Mouse (Mus musculus) MEL (cell line): ENCODE results near the gene Lingo1. TPM values are rescaled to one million over a fixed set of nuclear protein-coding genes. Genes with fewer than 3 reads are reported as not detected.

Experiments used
- DNase-seq: peaks from one replicate; pipeline ENCODE4 v3.0.0; 2011; ENCODE audit warnings: low read depth, low spot score
- H3K27ac ChIP-seq: 2 replicates; pipeline ENCODE4 v1.5.1; 2012; ENCODE audit warnings: low read depth, mild to moderate bottlenecking, control low read depth, low read length, moderate library complexity; ENCODE audit not compliant: control insufficient read depth
- H3K27me3 ChIP-seq, 2 experiments: fragments of 150-350 bp in 1 of 2; sonication (generic) in 1 of 2; 2 replicates each; pipeline ENCODE4 v1.6.1; 2012; ENCODE audit warnings: low read length in 2 of 2, mild to moderate bottlenecking in 2 of 2, improper control_type of control experiment in 1 of 2, moderate library complexity in 1 of 2; ENCODE audit not compliant: insufficient read depth in 2 of 2, control insufficient read depth in 1 of 2
- H3K36me3 ChIP-seq, 2 experiments: 2 replicates each; pipeline ENCODE4 v1.6.1; 2012 to 2014; ENCODE audit warnings: low read length in 2 of 2, improper control_type of control experiment in 1 of 2, inconsistent platforms in 1 of 2, mild to moderate bottlenecking in 1 of 2; ENCODE audit not compliant: insufficient read depth in 2 of 2, control insufficient read depth in 1 of 2
- H3K4me1 ChIP-seq, 2 experiments: fragments of 150-350 bp in 1 of 2; sonication (generic) in 1 of 2; 2 replicates each; pipeline ENCODE4 v1.6.1; 2012; ENCODE audit warnings: low read length in 2 of 2, improper control_type of control experiment in 1 of 2, mild to moderate bottlenecking in 1 of 2; ENCODE audit not compliant: insufficient read depth in 2 of 2, control insufficient read depth in 1 of 2
- H3K4me3 ChIP-seq, 2 experiments: fragments of 150-350 bp in 1 of 2; sonication (generic) in 1 of 2; 2 replicates each; pipeline ENCODE4 v1.5.1; 2012; ENCODE audit warnings: low read depth in 2 of 2, low read length in 2 of 2, mild to moderate bottlenecking in 2 of 2, moderate library complexity in 2 of 2, control low read depth in 1 of 2, improper control_type of control experiment in 1 of 2; ENCODE audit not compliant: control insufficient read depth in 1 of 2, insufficient read depth in 1 of 2
- H3K79me2 ChIP-seq: 2 replicates; pipeline ENCODE4 v1.6.1; 2012; ENCODE audit warnings: mild to moderate bottlenecking, low read length, moderate library complexity; ENCODE audit not compliant: control insufficient read depth, poor library complexity, insufficient read depth
- H3K9ac ChIP-seq: 2 replicates; pipeline ENCODE4 v1.6.1; 2012; ENCODE audit warnings: low read depth, mild to moderate bottlenecking, control low read depth, low read length, moderate library complexity; ENCODE audit not compliant: control insufficient read depth, poor library complexity, severe bottlenecking
- H3K9me3 ChIP-seq: fragments of 150-350 bp; sonication (generic); replicated peaks from 2 replicates; pipeline ENCODE4 v1.6.1; 2012; ENCODE audit warnings: mild to moderate bottlenecking, low read length, improper control_type of control experiment, moderate library complexity; ENCODE audit not compliant: insufficient read depth
- BHLHE40 ChIP-seq: IDR thresholded peaks from 2 replicates; pipeline ENCODE4 v1.6.1; 2012; ENCODE audit warnings: low read depth, mild to moderate bottlenecking, inconsistent platforms, low read length, improper control_type of control experiment, borderline replicate concordance
- CHD2 ChIP-seq: IDR thresholded peaks from 2 replicates; pipeline ENCODE4 v1.6.1; 2011; ENCODE audit warnings: low read length, improper control_type of control experiment
- CTCF ChIP-seq, 3 experiments: IDR thresholded peaks in 2 of 3; conservative IDR thresholded peaks in 1 of 3; 2 replicates each; pipeline ENCODE4 v1.5.1; 2011 to 2012; ENCODE audit warnings: low read length in 3 of 3, low read depth in 2 of 3, mild to moderate bottlenecking in 2 of 3, improper control_type of control experiment in 1 of 3, inconsistent platforms in 1 of 3, mixed read lengths in 1 of 3, moderate library complexity in 1 of 3; ENCODE audit not compliant: control insufficient read depth in 1 of 3, insufficient read depth in 1 of 3, poor library complexity in 1 of 3, severe bottlenecking in 1 of 3
- EP300 ChIP-seq, 2 experiments: IDR thresholded peaks; 2 replicates each; pipeline ENCODE4 v1.6.1; 2011; ENCODE audit warnings: improper control_type of control experiment in 2 of 2, low read length in 2 of 2, low read depth in 1 of 2, mild to moderate bottlenecking in 1 of 2
- HCFC1 ChIP-seq: IDR thresholded peaks from 2 replicates; pipeline ENCODE4 v1.6.1; 2012; ENCODE audit warnings: low read depth, mild to moderate bottlenecking, inconsistent platforms, low read length, improper control_type of control experiment, moderate library complexity
- MAFK ChIP-seq: IDR thresholded peaks from 2 replicates; pipeline ENCODE4 v1.6.1; 2011; ENCODE audit warnings: low read depth, mild to moderate bottlenecking, low read length, improper control_type of control experiment, borderline replicate concordance
- MAX ChIP-seq: IDR thresholded peaks from 2 replicates; pipeline ENCODE4 v1.6.1; 2011; ENCODE audit warnings: low read length, improper control_type of control experiment
- MAZ ChIP-seq: IDR thresholded peaks from 2 replicates; pipeline ENCODE4 v1.6.1; 2012; ENCODE audit warnings: low read depth, mild to moderate bottlenecking, inconsistent platforms, low read length, improper control_type of control experiment
- MXI1 ChIP-seq: IDR thresholded peaks from 2 replicates; pipeline ENCODE4 v1.6.1; 2011; ENCODE audit warnings: mild to moderate bottlenecking, low read depth, low read length, improper control_type of control experiment
- MYB ChIP-seq: IDR thresholded peaks from 2 replicates; pipeline ENCODE4 v1.6.1; 2011; ENCODE audit warnings: mild to moderate bottlenecking, low read depth, low read length, improper control_type of control experiment
- MYC ChIP-seq: IDR thresholded peaks from 2 replicates; pipeline ENCODE4 v1.6.1; 2011; ENCODE audit warnings: low read depth, mild to moderate bottlenecking, low read length, improper control_type of control experiment, moderate library complexity
- NELFE ChIP-seq: IDR thresholded peaks from 2 replicates; pipeline ENCODE4 v1.6.1; 2011; ENCODE audit warnings: low read depth, low read length, improper control_type of control experiment
- POLR2A ChIP-seq, 2 experiments: IDR thresholded peaks; 2 replicates each; pipeline ENCODE4 v1.6.1; 2011 to 2012; ENCODE audit warnings: low read length in 2 of 2, mild to moderate bottlenecking in 2 of 2, control low read depth in 1 of 2, improper control_type of control experiment in 1 of 2, low read depth in 1 of 2, moderate library complexity in 1 of 2; ENCODE audit not compliant: control insufficient read depth in 1 of 2, insufficient read depth in 1 of 2, poor library complexity in 1 of 2
- RAD21 ChIP-seq: IDR thresholded peaks from 2 replicates; pipeline ENCODE4 v1.6.1; 2011; ENCODE audit warnings: mild to moderate bottlenecking, low read depth, low read length, improper control_type of control experiment
- RCOR1 ChIP-seq: IDR thresholded peaks from 2 replicates; pipeline ENCODE4 v1.6.1; 2012; ENCODE audit warnings: low read depth, mild to moderate bottlenecking, inconsistent platforms, low read length, improper control_type of control experiment
- SMC3 ChIP-seq: IDR thresholded peaks from 2 replicates; pipeline ENCODE4 v1.6.1; 2011; ENCODE audit warnings: low read depth, low read length, improper control_type of control experiment
- TAL1 ChIP-seq: IDR thresholded peaks from 2 replicates; pipeline ENCODE4 v1.6.1; 2012; ENCODE audit warnings: mild to moderate bottlenecking, inconsistent platforms, low read length, moderate library complexity, mixed read lengths
- TCF12 ChIP-seq: IDR thresholded peaks from 2 replicates; pipeline ENCODE4 v1.6.1; 2014; ENCODE audit warnings: low read depth, mild to moderate bottlenecking, inconsistent platforms, low read length, improper control_type of control experiment, moderate library complexity
- USF1 ChIP-seq: IDR thresholded peaks from 2 replicates; pipeline ENCODE4 v1.6.1; 2014; ENCODE audit warnings: low read depth, mild to moderate bottlenecking, inconsistent platforms, low read length, improper control_type of control experiment, moderate library complexity
- USF2 ChIP-seq, 2 experiments: IDR thresholded peaks; 2 replicates each; pipeline ENCODE4 v1.6.1; 2011 to 2012; ENCODE audit warnings: improper control_type of control experiment in 2 of 2, low read length in 2 of 2, borderline replicate concordance in 1 of 2, inconsistent platforms in 1 of 2, low read depth in 1 of 2, mild to moderate bottlenecking in 1 of 2; ENCODE audit not compliant: insufficient read depth in 1 of 2
- ZKSCAN1 ChIP-seq: IDR thresholded peaks from 2 replicates; pipeline ENCODE4 v1.6.1; 2012; ENCODE audit warnings: low read depth, mild to moderate bottlenecking, inconsistent platforms, low read length, improper control_type of control experiment, moderate library complexity
- ZNF384 ChIP-seq: IDR thresholded peaks from 2 replicates; pipeline ENCODE4 v1.6.1; 2012; ENCODE audit warnings: low read depth, mild to moderate bottlenecking, inconsistent platforms, low read length, improper control_type of control experiment
- polyA plus RNA-seq, 2 experiments: library from polyadenylated mRNA; stranded (reverse) in 1 of 2; unstranded in 1 of 2; fragments of >175 nt in 1 of 2; fragments of >200 nt in 1 of 2; gene quantifications; 2 replicates each; pipeline versions ENCODE4 v1.2.1 to v1.2.4; 2012; ENCODE audit warnings: low replicate concordance in 2 of 2, low read depth in 1 of 2; ENCODE audit not compliant: insufficient read length in 2 of 2, insufficient read depth in 1 of 2, missing spikeins in 1 of 2
- total RNA-seq: library from RNA; depleted of rRNA; stranded (reverse); fragments of 300-350 nt; gene quantifications from 2 replicates; pipeline ENCODE4 v1.2.3, GENCODE M21; 2012

Gene Lingo1
- total and polyA plus RNA-seq, 3 experiments: not detected

GRCm38 (mm10) chr9:56766629-56767357, 29.5 kb downstream of the Lingo1 start:
- no peak for DNase-seq
- Histone ChIP-seq H3K4me3 (no peak overlapping the region), H3K27me3 (peaks cover 2 to 4% of the 10 kb centered on the region in 2 experiments; a peak in 3 of 4 replicates), H3K4me1 (no peaks in the 10 kb centered on the region), H3K9ac (no peak overlapping the region), H3K27ac (no peak overlapping the region)
- TF ChIP-seq MYC (no peak), MAFK (no peak), USF2 (IDR thresholded peaks at IDR 0.05; ENCODE audit: borderline replicate concordance in 1 of 2, insufficient read depth in 1 of 2, low read depth in 1 of 2, low read length in 2 of 2) (no peak), BHLHE40 (no peak), ZNF384 (no peak), HCFC1 (no peak), MXI1 (no peak), TCF12 (no peak), SMC3 (no peak), POLR2A (IDR thresholded peaks at IDR 0.05; ENCODE audit: control insufficient read depth in 1 of 2, insufficient read depth in 1 of 2, low read depth in 1 of 2, low read length in 2 of 2, poor library complexity in 1 of 2) (no peak), TAL1 (no peak), MAZ (no peak), USF1 (no peak), MAX (no peak), RCOR1 (no peak), ZKSCAN1 (no peak), RAD21 (no peak), CTCF (IDR thresholded peaks at IDR 0.05 in 2 of 3, conservative IDR thresholded peaks at IDR 0.05 in 1 of 3; ENCODE audit: control insufficient read depth in 1 of 3, insufficient read depth in 1 of 3, low read depth in 2 of 3, low read length in 3 of 3, poor library complexity in 1 of 3, severe bottlenecking in 1 of 3) (no peak), NELFE (no peak), CHD2 (no peak)
- TF ChIP-seq, all 39 proteins: peak for 0
- Histone ChIP-seq H3K9me3 (no peaks in the 10 kb centered on the region), H3K36me3 (no peaks in the 10 kb centered on the region), H3K79me2 (no peaks in the 10 kb centered on the region)

- Histone ChIP-seq H3K9ac (no peak overlapping the region), H3K36me3 (no peaks in the 10 kb centered on the region), H3K4me3 (no peak overlapping the region), H3K9me3 (no peaks in the 10 kb centered on the region), H3K27ac (no peak overlapping the region), H3K27me3 (peaks cover 4 to 7% of the 10 kb centered on the region in 2 experiments), H3K79me2 (no peaks in the 10 kb centered on the region), H3K4me1 (no peaks in the 10 kb centered on the region)
- TF ChIP-seq MAZ (no peak), MYB (no peak), EP300 (IDR thresholded peaks at IDR 0.05; ENCODE audit: low read depth in 1 of 2, low read length in 2 of 2) (no peak), MYC (no peak)
- DNase-seq: no peak
These were observed 34.1 kb downstream of the Lingo1 start for GRCm38 (mm10) chr9:56762106-56762562.
